Mouse (Mus musculus) cerebellum, adult 2 months (tissue): Measurements from ENCODE around the gene Meltf.

ENCODE experiments used
- CTCF ChIP-seq: fragments of 200-500 bp; IDR thresholded peaks from 2 replicates; pipeline ENCODE4 v1.5.1; 2011; ENCODE audit warnings: low read depth, mild to moderate bottlenecking, control low read depth, low read length, moderate library complexity, borderline replicate concordance; ENCODE audit not compliant: insufficient read depth
- POLR2A ChIP-seq: fragments of 200-500 bp; IDR thresholded peaks from 2 replicates; pipeline ENCODE4 v1.6.1; 2011; ENCODE audit warnings: low read length, control low read depth, borderline replicate concordance; ENCODE audit not compliant: insufficient read depth

- TF ChIP-seq CTCF: no peak
- TF ChIP-seq POLR2A: no peak
Measured at GRCm38 (mm10) chr16:31834662-31835318, 43.8 kb upstream of the Meltf start.
